Mouse (Mus musculus) left cerebral cortex, postnatal 36 days (tissue): ENCODE data around the gene Ppm1n. TPM values are rescaled to one million over a fixed set of nuclear protein-coding genes. Genes with fewer than 3 reads are reported as not detected.

Experiments
- DNase-seq, 2 experiments: peaks; one replicate each; pipeline ENCODE4 v3.0.0; 2021 to 2022; ENCODE audit warnings: low spot score in 2 of 2, mixed read lengths in 1 of 2
- intact Hi-C: fragments of 180-260 bp; cut with DNase I; formaldehyde crosslinking; loops from one replicate; pipeline ENCODE4 v1.15.1; 2025
- total RNA-seq, 2 experiments: library from RNA; stranded (reverse); gene quantifications; 2 replicates each; pipeline ENCODE4 v1.2.3; 2021

Ppm1n gene
- total RNA-seq, 2 experiments from 2014 or later = not detected

DNA sequence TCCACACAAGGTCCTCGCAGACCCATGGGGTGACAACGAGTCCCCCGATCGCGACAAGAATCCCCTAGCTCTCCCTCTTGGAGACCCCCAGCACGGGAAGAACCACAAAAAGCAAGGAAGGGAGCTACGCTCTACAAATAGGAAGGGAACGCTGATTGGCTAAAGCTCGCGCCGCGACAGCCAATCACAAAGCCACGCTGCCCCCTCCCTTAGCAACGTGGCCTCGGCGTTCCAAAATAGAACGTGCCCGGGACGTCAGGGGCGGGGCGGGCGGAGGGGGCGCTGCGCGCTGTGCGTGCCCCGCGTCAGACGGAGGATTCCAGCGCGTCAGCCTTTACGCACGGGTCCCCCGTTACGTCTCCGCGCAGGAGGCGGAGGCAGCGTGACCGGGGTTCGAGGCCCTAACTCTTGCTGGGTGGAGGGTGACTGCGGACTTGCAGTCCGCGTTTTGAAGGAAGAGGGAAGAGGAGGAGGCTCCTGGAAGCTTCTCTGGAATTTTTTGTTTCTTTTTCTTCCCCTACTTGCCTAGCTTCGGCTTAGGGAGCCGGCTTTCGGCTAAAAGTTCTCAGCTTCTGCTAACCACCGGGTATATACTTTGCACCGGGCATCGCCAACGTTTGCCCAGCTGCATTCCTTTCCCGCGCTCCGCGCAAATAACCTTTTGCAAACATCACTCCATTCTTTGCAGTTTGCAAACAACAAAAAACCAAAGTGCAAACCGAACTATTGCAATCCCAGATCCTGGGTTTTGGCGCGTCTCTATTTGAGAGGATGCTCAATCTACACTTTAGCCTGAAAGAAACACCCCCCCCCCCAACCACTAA is 28.8 kb upstream of the Ppm1n start:
- intact Hi-C loops = no loop called here
- peak; percentile 96 to 97 for DNase-seq

GRCm38 (mm10) chr7:19307739-19308453 is 28.0 kb upstream of the Ppm1n start:
- DNase-seq = peak; percentile 67 to 71
- intact Hi-C loops = no loop called here

GRCm38 (mm10) chr7:19306819-19307738 is 27.2 kb upstream of the Ppm1n start:
- intact Hi-C loops = no loop called here
- DNase-seq = no peak

DNA sequence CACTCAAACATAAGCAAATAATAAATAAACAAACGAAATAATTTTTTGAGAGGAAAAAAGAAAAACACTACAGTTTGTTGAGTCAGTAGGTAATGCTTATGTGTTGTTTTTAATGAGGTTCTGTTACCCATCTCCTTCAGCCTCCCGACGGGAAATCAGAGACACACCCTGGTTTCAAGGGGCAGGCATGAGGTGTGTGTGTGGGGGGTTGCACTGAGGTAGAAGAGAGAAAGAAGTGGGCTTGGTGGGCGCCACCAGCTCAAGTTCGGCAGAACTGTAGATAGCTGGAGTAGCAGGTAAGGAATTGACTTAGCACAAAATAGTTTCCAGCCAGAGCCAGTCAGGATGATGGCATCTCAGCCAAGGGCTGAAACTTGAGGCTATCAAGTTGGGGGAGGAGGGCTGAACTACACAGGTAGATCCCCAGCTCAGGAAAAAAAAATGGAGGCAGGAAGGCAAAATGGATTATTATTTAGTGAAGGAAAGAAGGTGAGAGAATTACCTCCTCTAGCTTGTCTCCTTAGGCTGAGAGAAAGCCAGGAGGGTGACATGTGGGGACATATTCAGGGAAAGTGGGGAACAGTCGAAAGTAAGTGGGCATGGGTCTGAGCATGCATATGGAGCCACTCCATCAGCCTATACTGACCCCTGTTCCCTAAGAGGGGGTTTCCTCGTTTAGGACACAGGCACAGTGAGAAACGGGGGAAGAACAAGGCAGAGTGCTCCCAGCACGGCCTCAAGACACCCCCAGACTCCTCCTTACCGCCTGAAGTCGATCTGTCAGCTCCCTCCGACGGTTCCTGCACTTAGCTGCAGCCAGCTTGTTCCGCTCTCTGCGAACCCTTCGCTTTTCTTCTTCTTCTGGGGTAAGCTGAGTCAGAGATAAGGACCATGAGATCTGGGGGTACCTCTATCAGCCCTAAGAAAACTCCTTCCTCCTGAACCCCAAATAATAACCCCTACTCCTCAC is 26.2 kb upstream of the Ppm1n start:
- no peak for DNase-seq
- intact Hi-C loops = no loop called here

GRCm38 (mm10) chr7:19305413-19305735 is 25.5 kb upstream of the Ppm1n start:
- intact Hi-C loops = no loop called here
- DNase-seq = no peak

DNA sequence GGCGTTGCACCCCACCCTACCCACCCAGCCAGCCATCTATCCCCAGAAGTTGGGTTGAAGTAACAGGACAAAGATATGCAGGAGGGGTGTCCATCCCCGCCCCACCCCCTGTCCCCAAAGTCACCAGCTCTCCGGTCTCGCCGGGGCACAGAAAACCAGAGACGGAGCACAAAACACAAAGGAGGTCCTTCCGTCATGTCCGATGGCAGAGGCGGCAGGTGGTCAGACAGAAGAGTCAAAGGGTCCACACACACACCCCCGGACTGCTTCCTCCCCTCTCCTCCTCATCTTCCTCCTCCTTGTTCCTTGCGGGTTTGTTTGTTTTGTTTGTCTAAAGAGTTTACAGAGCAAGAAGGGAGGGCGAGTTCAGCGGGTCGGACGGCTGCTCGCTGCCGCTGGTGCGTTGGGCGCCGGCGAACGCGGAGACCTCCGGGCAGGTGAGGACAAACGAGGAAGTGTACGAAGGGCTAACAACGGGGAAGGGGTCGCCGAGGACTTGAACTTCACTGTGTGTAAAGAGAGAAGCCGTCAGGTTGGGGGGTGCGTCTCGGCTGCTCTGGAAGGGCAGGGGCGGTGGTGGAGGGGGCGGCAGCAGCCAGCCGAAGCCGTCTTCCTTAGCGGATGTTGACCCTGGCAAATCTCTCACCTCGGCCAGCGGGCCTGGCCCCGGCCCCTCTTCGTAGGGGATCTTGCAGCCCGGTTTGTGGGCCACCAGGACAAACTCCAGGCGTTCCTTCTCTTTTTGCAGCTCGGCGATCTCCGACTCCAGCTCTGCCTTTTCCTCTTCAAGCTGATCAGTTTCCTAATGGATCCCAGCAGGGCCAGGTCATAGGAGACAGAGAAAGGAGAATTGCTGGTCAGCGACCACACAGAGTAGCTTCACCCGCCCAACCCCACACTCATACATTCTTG is 24.9 kb upstream of the Ppm1n start:
- no peak for DNase-seq
- intact Hi-C loops = no loop called here

GRCm38 (mm10) chr7:19303770-19304169 is 23.9 kb upstream of the Ppm1n start:
- intact Hi-C loops = no loop called here
- peak; percentile 59 for DNase-seq

DNA sequence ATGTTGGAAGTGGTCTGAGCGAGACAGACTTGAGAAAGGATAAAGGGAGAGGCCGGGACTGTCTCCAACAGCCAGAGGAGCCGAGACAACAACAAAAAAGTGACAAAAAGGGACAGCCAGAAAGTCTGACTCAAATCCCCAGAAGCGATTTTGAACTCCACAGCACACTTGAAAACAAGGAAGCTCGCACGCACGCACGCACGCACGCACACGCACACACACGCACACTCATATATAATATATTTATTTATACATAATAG is 23.1 kb upstream of the Ppm1n start:
- no peak for DNase-seq
- intact Hi-C loops = no loop called here

DNA sequence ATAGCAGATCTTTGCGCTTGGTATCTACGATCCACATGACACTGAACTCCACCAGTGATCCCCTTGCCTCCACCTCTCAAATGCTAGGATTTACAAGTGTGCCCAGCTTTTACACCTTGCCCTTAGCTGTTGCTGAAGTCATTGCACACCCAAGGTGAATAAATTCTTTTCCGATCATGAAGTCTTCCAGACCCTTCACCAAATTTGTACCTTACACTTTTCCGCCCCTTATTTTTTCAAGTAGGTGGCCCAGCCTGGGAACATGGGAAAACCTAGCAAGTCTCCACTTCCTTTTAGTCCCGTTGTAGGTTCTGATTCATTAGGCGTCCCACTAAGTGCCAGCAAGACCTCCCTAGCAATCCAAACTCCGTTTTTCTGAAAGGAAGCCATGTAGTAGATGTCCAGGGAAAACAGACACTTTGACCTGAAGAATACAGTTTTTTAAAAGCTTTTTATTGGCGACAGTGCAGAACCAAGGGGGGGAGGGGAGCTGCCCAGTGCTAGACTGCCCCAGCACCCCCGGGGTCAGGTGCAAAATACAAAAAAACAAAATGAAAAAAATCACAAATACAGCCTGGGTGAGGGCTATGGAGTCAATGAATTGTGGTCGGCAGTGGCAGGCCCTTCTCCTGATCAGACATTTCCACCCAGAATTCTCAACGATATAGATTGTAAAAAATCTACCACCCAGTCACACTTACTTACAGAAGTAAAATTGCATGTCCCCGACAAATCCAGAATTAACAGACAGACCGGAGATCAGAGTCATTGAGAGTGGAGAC is 22.6 kb upstream of the Ppm1n start:
- no peak for DNase-seq
- intact Hi-C loops = no loop called here

DNA sequence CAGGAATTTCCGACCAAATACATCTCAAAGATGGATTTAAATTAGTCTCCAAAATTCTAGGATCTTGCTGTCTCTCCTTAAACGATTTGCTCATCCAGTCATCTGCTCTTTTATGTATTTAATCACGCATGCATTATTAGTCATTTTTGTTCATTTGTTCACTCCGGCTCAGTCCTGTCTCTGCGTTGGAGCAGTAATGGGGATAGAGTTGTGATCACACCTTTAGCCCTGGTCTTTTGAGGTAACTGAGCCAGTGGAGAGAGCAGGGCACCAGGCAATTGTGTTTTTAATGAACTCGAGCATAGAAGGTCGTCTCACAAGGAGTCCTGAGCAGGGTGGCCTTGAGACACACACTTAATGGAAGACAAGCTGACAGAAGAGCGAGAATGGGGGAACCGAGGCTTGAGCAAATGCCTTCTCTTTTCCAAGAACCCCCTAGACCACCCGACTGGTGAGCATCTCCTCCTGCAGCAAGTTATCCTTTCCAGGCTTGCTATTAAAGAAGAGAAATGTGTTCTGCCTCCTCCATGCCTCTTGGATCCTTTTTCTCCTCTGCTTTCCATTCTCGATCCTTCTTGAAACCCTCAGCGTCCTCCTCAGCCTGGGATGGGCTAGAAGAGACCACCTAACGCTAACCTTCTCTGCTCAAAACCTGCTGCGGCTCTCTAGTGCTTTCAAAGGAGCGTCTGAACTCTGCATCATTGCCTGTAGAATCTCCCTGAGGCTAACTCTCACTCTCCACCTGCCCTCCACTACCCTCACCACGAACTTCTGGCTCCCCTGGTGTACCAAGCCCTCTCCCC is 21.8 kb upstream of the Ppm1n start:
- intact Hi-C loops = loop anchor here (1.0 kb wide), 1 partner anchor 41 kb away; no protein-coding TSS in a partner anchor
- no peak for DNase-seq

- peak; percentile 64 to 77 for DNase-seq
- intact Hi-C loops = loop anchor here (1.0 kb wide), 1 partner anchor 42 kb away; no protein-coding TSS in a partner anchor
These were observed 20.9 kb upstream of the Ppm1n start for GRCm38 (mm10) chr7:19300501-19301421.

DNA sequence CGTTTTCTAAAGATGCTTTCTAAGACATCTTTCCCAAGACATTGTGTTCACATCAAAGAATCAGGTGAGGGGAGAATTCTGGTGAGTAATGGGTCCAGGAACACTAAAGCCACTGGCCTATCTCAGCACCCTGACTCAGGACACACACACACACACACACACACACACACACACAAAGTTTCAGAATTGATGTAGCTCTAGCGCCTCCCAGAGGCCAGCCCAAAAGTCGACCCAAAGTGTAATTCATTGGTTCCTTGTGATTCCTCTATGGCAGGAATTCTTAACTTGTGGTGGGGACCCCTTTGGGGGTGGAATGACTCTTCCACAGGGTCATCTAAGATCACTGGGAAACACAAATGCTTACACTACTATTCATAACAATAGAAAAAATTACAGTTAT is 19.3 kb upstream of the Ppm1n start:
- no peak for DNase-seq
- intact Hi-C loops = no loop called here

DNA sequence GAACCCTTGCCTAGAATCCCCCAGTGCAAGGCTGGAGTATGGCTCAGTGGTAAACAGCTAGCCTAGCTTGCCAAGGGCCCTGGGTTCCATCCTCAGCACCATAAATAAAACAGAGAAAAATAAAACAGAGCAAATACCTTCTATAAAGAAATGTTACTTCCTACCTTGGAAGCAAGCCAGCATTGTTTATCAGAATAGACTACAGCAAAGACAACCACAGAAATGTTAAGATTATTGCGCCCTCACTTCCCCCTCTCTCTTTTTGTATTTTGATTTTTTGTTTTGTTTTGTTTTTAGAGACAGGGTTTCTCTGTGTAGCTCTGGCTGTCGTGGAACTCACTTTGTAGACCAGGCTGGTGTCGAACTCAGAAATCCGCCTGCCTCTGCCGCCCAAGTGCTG is 17.9 kb upstream of the Ppm1n start:
- intact Hi-C loops = no loop called here
- no peak for DNase-seq

DNA sequence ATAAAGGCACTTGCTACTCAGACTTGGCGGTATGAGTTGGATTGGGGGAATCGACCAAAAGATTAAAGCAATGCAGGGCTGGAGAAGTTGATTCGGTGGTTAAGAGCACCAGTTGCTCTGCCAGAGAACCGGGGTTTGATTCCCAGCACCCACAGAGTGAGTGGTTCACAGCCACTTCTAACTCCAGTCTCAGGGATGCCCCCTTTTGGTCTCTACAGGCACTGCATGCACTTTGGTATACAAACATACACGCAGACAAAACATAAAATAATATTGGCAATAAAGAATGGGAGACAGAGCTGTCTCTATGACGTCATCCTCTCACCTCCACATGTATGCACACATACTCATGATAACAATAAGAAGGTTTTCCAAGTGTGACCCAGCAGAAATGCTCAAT is 17.2 kb upstream of the Ppm1n start:
- intact Hi-C loops = no loop called here
- no peak for DNase-seq

DNA sequence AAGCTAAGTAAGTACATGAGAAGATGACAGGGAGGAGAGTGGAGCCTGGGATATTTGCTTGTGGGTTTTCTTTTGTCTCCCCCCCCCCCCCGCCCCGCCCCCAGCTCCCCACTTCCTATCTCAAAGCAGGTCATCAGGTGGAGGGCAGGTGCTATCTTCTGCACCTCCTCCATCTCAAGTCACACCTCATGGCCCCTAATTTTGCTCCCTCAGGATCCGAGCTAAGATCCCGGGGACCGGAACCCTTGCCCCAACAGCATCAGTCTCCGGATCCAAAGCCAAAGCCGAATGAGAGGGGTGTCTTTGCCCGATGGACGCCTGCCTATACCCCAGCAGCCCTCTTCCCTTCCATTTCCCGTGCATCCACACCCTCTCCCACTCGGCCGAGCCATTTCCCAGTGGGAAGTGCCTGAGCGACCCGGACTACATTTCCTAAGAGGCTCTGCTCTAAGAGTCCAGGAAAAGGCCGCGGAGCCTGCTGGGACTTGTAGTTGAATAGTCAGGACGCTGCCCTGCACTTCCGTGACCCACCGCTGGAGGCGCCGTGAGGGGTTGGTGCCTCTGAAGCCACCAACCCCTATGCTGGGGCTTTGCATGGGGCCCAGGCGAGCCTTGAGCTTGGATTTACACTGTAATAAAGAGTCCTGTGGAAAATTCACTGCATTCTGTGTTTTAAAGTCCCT is 15.8 kb upstream of the Ppm1n start:
- intact Hi-C loops = no loop called here
- DNase-seq = peak; percentile 91 to 95
